Mouse (Mus musculus): ENCODE data around the gene Acsbg1. TPM values are rescaled to one million over a fixed set of nuclear protein-coding genes. Genes with fewer than 3 reads are reported as not detected.
"Not testable (repeated sequence)": the region's sequence is repeated elsewhere in the genome, so short reads cannot be mapped to it uniquely, and the experiment has no call there.

Acsbg1 gene
- polyA plus RNA-seq, 1 experiment from 2014 or later = 68.3 TPM

DNA sequence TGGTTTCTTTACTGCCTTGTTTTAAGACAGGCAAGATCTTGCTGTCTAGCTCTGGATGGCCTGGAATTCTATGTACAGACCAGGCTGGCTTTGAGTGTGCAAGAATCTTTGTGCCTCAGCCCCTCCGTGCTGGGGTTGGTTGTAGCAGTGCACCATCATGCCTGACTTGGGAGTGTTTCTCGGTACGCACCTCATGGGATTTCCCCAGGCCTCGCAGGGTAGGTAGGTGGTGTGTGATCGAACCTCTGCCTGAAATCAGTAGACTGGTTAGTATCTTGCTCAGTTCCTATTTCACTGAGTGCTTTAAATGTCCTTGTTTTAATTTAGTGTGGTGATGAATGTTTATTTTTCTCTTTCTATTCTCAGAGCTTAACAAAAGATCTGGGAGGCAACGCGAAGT is 58.8 kb downstream of the Acsbg1 start:
- Histone ChIP-seq H3K27ac (replicated peaks) (no peak overlapping the region), H3K4me2 (replicated peaks; ENCODE audit: low read depth) (no peak overlapping the region), H3K27me3 (ENCODE audit: control insufficient read depth, insufficient read depth, low read length) (no peaks in the 10 kb centered on the region), H3K4me3 (ENCODE audit: low read depth, low read length) (no peak overlapping the region), H3K9ac (ENCODE audit: low read length) (no peak overlapping the region), H3K36me3 (ENCODE audit: control insufficient read depth, insufficient read depth, low read length) (peaks cover 7% of the 10 kb centered on the region; the same call in 1 of the 2 replicates), H3K9me3 (ENCODE audit: control insufficient read depth, low read length) (no peaks in the 10 kb centered on the region), H3K4me1 (replicated peaks; ENCODE audit: control insufficient read depth, insufficient read depth) (no peaks in the 10 kb centered on the region)
- TF ChIP-seq CTCF (IDR thresholded peaks at IDR 0.05; ENCODE audit: low read depth) = no peak
- no peak for TF ChIP-seq EP300 (optimal IDR thresholded peaks at IDR 0.05)
- no peak for DNase-seq (ENCODE audit: low spot score)
- no peak for ATAC-seq (ENCODE audit: low FRiP score, low TSS enrichment)
- 83% methylated on average over 7 of the region's 7 CpGs for WGBS

GRCm38 (mm10) chr9:54602386-54602785 is 59.3 kb downstream of the Acsbg1 start:
- H3K4me2 ChIP-seq (replicated peaks; ENCODE audit: low read depth) = no peak overlapping the region
- TF ChIP-seq CTCF (IDR thresholded peaks at IDR 0.05; ENCODE audit: low read depth) (no peak), EP300 (optimal IDR thresholded peaks at IDR 0.05) (no peak)
- WGBS = 77% methylated on average over 2 of the region's 2 CpGs
- no peaks in the 10 kb centered on the region for H3K27me3 ChIP-seq (ENCODE audit: control insufficient read depth, insufficient read depth, low read length)
- no peak for ATAC-seq (ENCODE audit: low FRiP score, low TSS enrichment)
- no peak overlapping the region for H3K4me3 ChIP-seq (ENCODE audit: low read depth, low read length)
- no peak overlapping the region for H3K27ac ChIP-seq (replicated peaks)
- H3K9me3 ChIP-seq (ENCODE audit: control insufficient read depth, low read length) = no peaks in the 10 kb centered on the region
- peaks cover 7% of the 10 kb centered on the region; the same call in 1 of the 2 replicates for H3K36me3 ChIP-seq (ENCODE audit: control insufficient read depth, insufficient read depth, low read length)
- no peak overlapping the region for H3K9ac ChIP-seq (ENCODE audit: low read length)
- DNase-seq (ENCODE audit: low spot score) = no peak
- no peaks in the 10 kb centered on the region for H3K4me1 ChIP-seq (replicated peaks; ENCODE audit: control insufficient read depth, insufficient read depth)

GRCm38 (mm10) chr9:54596752-54597465 is 64.8 kb downstream of the Acsbg1 start:
- ATAC-seq (ENCODE audit: low FRiP score, low TSS enrichment) (no peak), DNase-seq (ENCODE audit: low spot score) (no peak)
- WGBS = 95% methylated on average over 15 of the region's 15 CpGs
- Histone ChIP-seq H3K27ac (replicated peaks) (no peak overlapping the region), H3K9ac (ENCODE audit: low read length) (no peak overlapping the region), H3K4me2 (replicated peaks; ENCODE audit: low read depth) (no peak overlapping the region), H3K4me3 (ENCODE audit: low read depth, low read length) (no peak overlapping the region), H3K36me3 (ENCODE audit: control insufficient read depth, insufficient read depth, low read length) (peaks cover 18% of the 10 kb centered on the region; the same call in 1 of the 2 replicates), H3K9me3 (ENCODE audit: control insufficient read depth, low read length) (no peaks in the 10 kb centered on the region), H3K4me1 (replicated peaks; ENCODE audit: control insufficient read depth, insufficient read depth) (no peaks in the 10 kb centered on the region), H3K27me3 (ENCODE audit: control insufficient read depth, insufficient read depth, low read length) (no peaks in the 10 kb centered on the region)
- TF ChIP-seq CTCF (IDR thresholded peaks at IDR 0.05; ENCODE audit: low read depth) = no peak
- TF ChIP-seq EP300 (optimal IDR thresholded peaks at IDR 0.05) = no peak

- not testable (repeated sequence) for H3K4me2 ChIP-seq (replicated peaks; ENCODE audit: low read depth); H3K27ac ChIP-seq (replicated peaks); H3K9ac ChIP-seq (ENCODE audit: low read length); H3K4me3 ChIP-seq (ENCODE audit: low read depth, low read length); H3K27me3 ChIP-seq (ENCODE audit: control insufficient read depth, insufficient read depth, low read length); H3K9me3 ChIP-seq (ENCODE audit: control insufficient read depth, low read length); DNase-seq (ENCODE audit: low spot score); H3K4me1 ChIP-seq (replicated peaks; ENCODE audit: control insufficient read depth, insufficient read depth); ATAC-seq (ENCODE audit: low FRiP score, low TSS enrichment)
- peaks cover 11% of the 10 kb centered on the region; the same call in 1 of the 2 replicates for H3K36me3 ChIP-seq (ENCODE audit: control insufficient read depth, insufficient read depth, low read length)
- WGBS = 80% methylated on average over 4 of the region's 4 CpGs
These were observed 68.0 kb downstream of the Acsbg1 start for GRCm38 (mm10) chr9:54593652-54594051.

DNA sequence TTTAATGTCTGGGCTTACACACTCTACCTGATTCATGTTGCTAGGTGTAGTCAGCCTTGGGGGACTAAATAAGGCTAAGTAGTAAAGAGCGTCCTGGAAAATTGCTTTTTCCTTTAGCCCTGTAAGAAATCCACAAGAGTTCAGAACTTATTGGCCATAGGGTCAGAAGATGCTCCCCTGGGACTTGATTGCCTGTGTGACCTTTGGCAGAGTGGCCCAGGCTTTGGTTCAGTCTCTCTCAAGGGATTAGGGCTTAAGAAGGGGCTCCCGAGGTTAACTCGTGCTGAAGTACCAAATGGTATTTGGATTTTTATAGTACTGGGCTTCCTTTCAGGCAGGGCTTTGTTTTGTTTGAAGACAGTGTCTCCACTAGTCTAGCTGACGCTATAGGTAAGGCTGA is 73.8 kb downstream of the Acsbg1 start:
- no peak for TF ChIP-seq CTCF (IDR thresholded peaks at IDR 0.05; ENCODE audit: low read depth)
- ATAC-seq (ENCODE audit: low FRiP score, low TSS enrichment) = no peak
- no peaks in the 10 kb centered on the region for H3K9me3 ChIP-seq (ENCODE audit: control insufficient read depth, low read length)
- WGBS = 60% methylated on average over 4 of the region's 4 CpGs
- no peaks in the 10 kb centered on the region for H3K27me3 ChIP-seq (ENCODE audit: control insufficient read depth, insufficient read depth, low read length)
- H3K36me3 ChIP-seq (ENCODE audit: control insufficient read depth, insufficient read depth, low read length) = no peaks in the 10 kb centered on the region; the same call in 1 of the 2 replicates
- H3K27ac ChIP-seq (replicated peaks) = no peak overlapping the region
- DNase-seq (ENCODE audit: low spot score) = no peak
- no peak overlapping the region for H3K9ac ChIP-seq (ENCODE audit: low read length)
- no peaks in the 10 kb centered on the region for H3K4me1 ChIP-seq (replicated peaks; ENCODE audit: control insufficient read depth, insufficient read depth)
- H3K4me2 ChIP-seq (replicated peaks; ENCODE audit: low read depth) = no peak overlapping the region
- H3K4me3 ChIP-seq (ENCODE audit: low read depth, low read length) = no peak overlapping the region

GRCm38 (mm10) chr9:54586199-54587061 is 75.2 kb downstream of the Acsbg1 start, which contains the start of gene Idh3a:
Idh3a (plus strand) TSS chr9:54586334.
- ATAC-seq (ENCODE audit: low FRiP score, low TSS enrichment) (peak; percentile 99), DNase-seq (ENCODE audit: low spot score) (peak; percentile 98)
- no peaks in the 10 kb centered on the region for H3K27me3 ChIP-seq (ENCODE audit: control insufficient read depth, insufficient read depth, low read length)
- peak within 1 kb of the TSS; percentile 97 for H3K4me2 ChIP-seq (replicated peaks; ENCODE audit: low read depth)
- no peak for TF ChIP-seq EP300 (optimal IDR thresholded peaks at IDR 0.05)
- TF ChIP-seq CTCF (IDR thresholded peaks at IDR 0.05; ENCODE audit: low read depth) = no peak
- peak within 1 kb of the TSS; percentile 61; the same call in 1 of the 2 replicates for H3K27ac ChIP-seq (replicated peaks)
- no peaks in the 10 kb centered on the region for H3K36me3 ChIP-seq (ENCODE audit: control insufficient read depth, insufficient read depth, low read length)
- H3K4me3 ChIP-seq (ENCODE audit: low read depth, low read length) = peak within 1 kb of the TSS; percentile 89
- no peaks in the 10 kb centered on the region for H3K4me1 ChIP-seq (replicated peaks; ENCODE audit: control insufficient read depth, insufficient read depth)
- peak within 1 kb of the TSS; percentile 81 for H3K9ac ChIP-seq (ENCODE audit: low read length)
- no peaks in the 10 kb centered on the region for H3K9me3 ChIP-seq (ENCODE audit: control insufficient read depth, low read length)
- WGBS = under 1% methylated on average over 71 of the region's 73 CpGs

Measured in stomach, postnatal 0 days (tissue).